Comparison of ENCODE assay signal across 8 mouse cellular contexts in genomic region chr12:86892711-86893311, GRCm38 (mm10). TPM values are rescaled to one million over a fixed set of nuclear protein-coding genes. Genes with fewer than 3 reads are reported as not detected.
DNase-seq lines count a peak whose midpoint lies in the region; ATAC-seq lines count a peak whose summit lies in the region.

No protein-coding gene starts in this region.

- peak overlapping the region; percentile 80 for H3K9ac ChIP-seq in heart, embryonic 11.5 days (ENCODE audit: low read depth, low read length)
- peak overlapping the region; percentile 71 for H3K9ac ChIP-seq in forebrain, embryonic 16.5 days (replicated peaks; ENCODE audit: low read depth, low read length)
- peak overlapping the region; percentile 44; the same call in 1 of the 2 replicates for H3K9ac ChIP-seq in neural tube, embryonic 15.5 days (replicated peaks)

- ATAC-seq in heart, embryonic 11.5 days (replicated peaks; ENCODE audit: insufficient number of reproducible peaks, low FRiP score, low TSS enrichment) = no peak
- ATAC-seq in forebrain, embryonic 16.5 days = peak; percentile 4; the same call in 1 of the 2 replicates
- ATAC-seq in neural tube, embryonic 15.5 days (ENCODE audit: low FRiP score) = no peak

- no peaks in the 10 kb centered on the region for H3K36me3 ChIP-seq in heart, embryonic 11.5 days (ENCODE audit: control insufficient read depth, insufficient read depth, low read length)
- H3K36me3 ChIP-seq in forebrain, embryonic 16.5 days (ENCODE audit: control insufficient read depth, insufficient read depth) = no peaks in the 10 kb centered on the region
- H3K36me3 ChIP-seq in neural tube, embryonic 15.5 days = no peaks in the 10 kb centered on the region

- H3K27ac ChIP-seq in heart, embryonic 11.5 days (ENCODE audit: low read depth, low read length) = peak overlapping the region; percentile 99
- H3K27ac ChIP-seq in forebrain, embryonic 16.5 days (ENCODE audit: low read length) = peak overlapping the region; percentile 100
- peak overlapping the region; percentile 99 for H3K27ac ChIP-seq in neural tube, embryonic 15.5 days (replicated peaks)

- no peaks in the 10 kb centered on the region for H3K9me3 ChIP-seq in heart, embryonic 11.5 days (replicated peaks; ENCODE audit: control insufficient read depth, low read length)
- H3K9me3 ChIP-seq in forebrain, embryonic 16.5 days (ENCODE audit: control insufficient read depth, low read length) = no peaks in the 10 kb centered on the region
- H3K9me3 ChIP-seq in neural tube, embryonic 15.5 days (replicated peaks) = no peaks in the 10 kb centered on the region

- H3K4me1 ChIP-seq in heart, embryonic 11.5 days (ENCODE audit: control insufficient read depth, insufficient read depth, low read length) = peaks cover 89% of the 10 kb centered on the region
- peaks cover 89% of the 10 kb centered on the region for H3K4me1 ChIP-seq in forebrain, embryonic 16.5 days (replicated peaks; ENCODE audit: control insufficient read depth, insufficient read depth, low read length)
- H3K4me1 ChIP-seq in neural tube, embryonic 15.5 days = peaks cover 95% of the 10 kb centered on the region

- WGBS in heart, embryonic 11.5 days (ENCODE audit: insufficient replicate concordance) = 2% methylated on average over 18 of the region's 18 CpGs
- 0% methylated on average over 18 of the region's 18 CpGs for WGBS in forebrain, embryonic 16.5 days
- WGBS in neural tube, embryonic 15.5 days = 2% methylated on average over 18 of the region's 18 CpGs

- H3K4me2 ChIP-seq in heart, embryonic 11.5 days = peak overlapping the region; percentile 88
- peak overlapping the region; percentile 82 for H3K4me2 ChIP-seq in forebrain, embryonic 16.5 days (ENCODE audit: low read length)
- peak overlapping the region; percentile 66 for H3K4me2 ChIP-seq in neural tube, embryonic 15.5 days

- DNase-seq in heart, adult 9 months (ENCODE audit: low spot score in 2 of 2) = no peak
- peak; percentile 57 for DNase-seq in ZHBTc4 (ENCODE audit: low read depth, low spot score)
- DNase-seq in liver = peak; percentile 59
- no peak for DNase-seq in T-cell, adult 2 months (ENCODE audit: low spot score)
- DNase-seq in spleen, postnatal 14 days (ENCODE audit: low spot score in 2 of 2) = no peak

- peak overlapping the region; percentile 50 for H3K4me3 ChIP-seq in heart, embryonic 11.5 days (ENCODE audit: low read depth, low read length)
- peak overlapping the region; percentile 40 for H3K4me3 ChIP-seq in forebrain, embryonic 16.5 days (replicated peaks; ENCODE audit: low read length)
- H3K4me3 ChIP-seq in neural tube, embryonic 15.5 days (replicated peaks) = no peak overlapping the region

- H3K27me3 ChIP-seq in heart, embryonic 11.5 days (ENCODE audit: control insufficient read depth, insufficient read depth, low read length) = no peaks in the 10 kb centered on the region
- no peaks in the 10 kb centered on the region for H3K27me3 ChIP-seq in forebrain, embryonic 16.5 days (replicated peaks; ENCODE audit: control insufficient read depth, insufficient read depth, low read length)
- H3K27me3 ChIP-seq in neural tube, embryonic 15.5 days (replicated peaks) = no peaks in the 10 kb centered on the region

RNA-seq across cellular contexts. Expression of gene Irf2bpl, which starts 8.2 kb away (rescaled TPM):
- polyA plus RNA-seq in heart, embryonic 11.5 days (2014; fragmentation: Nextera tagmentation; extraction: Ambion mirVana) = 18.9 and 26.9 TPM in 2 replicates
- polyA plus RNA-seq in forebrain, embryonic 16.5 days (2015; fragmentation: Nextera tagmentation; extraction: Ambion mirVana) = 67.0 and 74.0 TPM in 2 replicates
- 53.3 and 69.9 TPM in 2 replicates for polyA plus RNA-seq in neural tube, embryonic 15.5 days (2015; fragmentation: Nextera tagmentation; extraction: Ambion mirVana)

RNA-seq across cellular contexts. Expression of gene Cipc, which starts 54.0 kb away (rescaled TPM):
- polyA plus RNA-seq in heart, embryonic 11.5 days (2014; fragmentation: Nextera tagmentation; extraction: Ambion mirVana) = 26.7 and 31.0 TPM in 2 replicates
- polyA plus RNA-seq in forebrain, embryonic 16.5 days (2015; fragmentation: Nextera tagmentation; extraction: Ambion mirVana) = 61.5 and 62.7 TPM in 2 replicates
- polyA plus RNA-seq in neural tube, embryonic 15.5 days (2015; fragmentation: Nextera tagmentation; extraction: Ambion mirVana) = 37.2 and 40.8 TPM in 2 replicates

Comparison
In these comparisons a context has a peak if more than half of its experiments do, and no peak if none do; other contexts are left out.
1. DNase-seq: peak in ZHBTc4 (single experiment) and liver (single experiment); none in heart, adult 9 months (0 of 2), T-cell, adult 2 months (single experiment) and spleen, postnatal 14 days (0 of 2).
2. Peak in every context shown above with its lines, with median percentiles within 50 percentile points of each other: H3K27ac ChIP-seq, H3K4me2 ChIP-seq and H3K9ac ChIP-seq.